Mouse (Mus musculus) erythroblast, embryonic 14.5 days (primary cell): ENCODE measurements around the gene Foxo4.

Experiments
- GATA1 ChIP-seq: IDR thresholded peaks from 2 replicates; pipeline ENCODE4 v1.6.1; 2012; ENCODE audit warnings: low read length, inconsistent platforms, mixed read lengths
- TAL1 ChIP-seq: IDR thresholded peaks from 3 replicates; pipeline ENCODE4 v1.6.1; 2012; ENCODE audit warnings: low read length, inconsistent platforms, mixed read lengths

- no peak for TF ChIP-seq GATA1
- no peak for TF ChIP-seq TAL1
Measured at GRCm38 (mm10) chrX:101266631-101267030, 12.3 kb downstream of the Foxo4 start.
